Mouse (Mus musculus): ENCODE measurements around the gene Gm2956. TPM values are rescaled to one million over a fixed set of nuclear protein-coding genes. Genes with fewer than 3 reads are reported as not detected.
"Not testable (repeated sequence)": the region's sequence is repeated elsewhere in the genome, so short reads cannot be mapped to it uniquely, and the experiment has no call there.

The Gm2956 gene
- polyA plus RNA-seq (2012; rRNA removed), result 0.04 and 0.09 TPM in 2 replicates

- H3K4me1 ChIP-seq (ENCODE audit: control insufficient read depth, insufficient read depth, insufficient read length); H3K4me3 ChIP-seq (ENCODE audit: extremely low read depth, insufficient read depth, insufficient read length); H3K36me3 ChIP-seq (ENCODE audit: control insufficient read depth, insufficient read depth, low read length); DNase-seq (ENCODE audit: low read depth in 1 of 2, low spot score in 2 of 2); H3K27me3 ChIP-seq (ENCODE audit: control insufficient read depth, insufficient read depth, low read length); H3K27ac ChIP-seq (ENCODE audit: insufficient read depth, low read length): not testable (repeated sequence)
- 2% methylated on average over 17 of the region's 37 CpGs for WGBS
Measured at GRCm38 (mm10) chr14:3332087-3332677, at the start of gene Gm2956. TSS of gene Gm2956 (plus strand) at chr14:3332627.

- not testable (repeated sequence) for H3K4me3 ChIP-seq (ENCODE audit: extremely low read depth, insufficient read depth, insufficient read length); DNase-seq (ENCODE audit: low read depth in 1 of 2, low spot score in 2 of 2); H3K36me3 ChIP-seq (ENCODE audit: control insufficient read depth, insufficient read depth, low read length); H3K27me3 ChIP-seq (ENCODE audit: control insufficient read depth, insufficient read depth, low read length); H3K27ac ChIP-seq (ENCODE audit: insufficient read depth, low read length); H3K4me1 ChIP-seq (ENCODE audit: control insufficient read depth, insufficient read depth, insufficient read length)
- WGBS, result 20% methylated on average over 6 of the region's 8 CpGs
Measured at GRCm38 (mm10) chr14:3333406-3333805, 979 bp downstream of the Gm2956 start.

DNA sequence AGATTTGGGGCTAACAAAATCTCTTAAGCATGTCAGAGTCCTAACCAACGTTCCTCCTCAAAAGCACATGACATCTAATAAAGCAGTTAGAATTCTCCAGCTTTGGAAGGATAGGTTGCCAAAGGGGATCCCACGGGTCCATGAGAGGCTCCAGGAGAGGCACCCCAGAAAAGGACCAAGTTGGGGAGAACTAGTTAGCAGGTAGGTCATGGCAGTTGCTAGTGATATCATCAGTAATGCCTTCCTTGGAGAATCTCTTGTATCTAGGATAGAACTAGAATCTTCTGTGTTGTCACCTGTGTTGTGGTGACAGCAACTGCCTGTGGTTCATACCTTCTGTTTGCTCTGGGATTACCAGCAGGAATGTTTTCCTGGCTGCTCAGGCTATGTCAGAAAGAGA lies 62.4 kb downstream of the Gm2956 start, which contains the start of gene Gm10413:
Gene Gm10413, plus strand, starts transcription at position 301 of the 400 bp plus-strand sequence.
- not testable (repeated sequence) for H3K27me3 ChIP-seq (ENCODE audit: control insufficient read depth, insufficient read depth, low read length); DNase-seq (ENCODE audit: low read depth in 1 of 2, low spot score in 2 of 2); H3K4me1 ChIP-seq (ENCODE audit: control insufficient read depth, insufficient read depth, insufficient read length); H3K27ac ChIP-seq (ENCODE audit: insufficient read depth, low read length); H3K4me3 ChIP-seq (ENCODE audit: extremely low read depth, insufficient read depth, insufficient read length); H3K36me3 ChIP-seq (ENCODE audit: control insufficient read depth, insufficient read depth, low read length)
- no CpG with 5 or more reads among the region's 2 CpGs for WGBS

Other genes with a start within 250 kb of the Gm2956 start
- not detected in 2 replicates for gene Gm10340, start 198.6 kb upstream of the Gm2956 start, polyA plus RNA-seq (2012; rRNA removed)
- gene Gm5795, start 144.4 kb upstream of the Gm2956 start, polyA plus RNA-seq (2012; rRNA removed), result not detected in 2 replicates
- 0.07 TPM in 1 of 2 replicates, not detected in the other for gene D830030K20Rik, start 124.1 kb upstream of the Gm2956 start, polyA plus RNA-seq (2012; rRNA removed)
- gene Gm10413, start 62.5 kb downstream of the Gm2956 start, polyA plus RNA-seq (2012; rRNA removed), result not detected in 2 replicates
- gene Gm10409, start 80.0 kb downstream of the Gm2956 start, polyA plus RNA-seq (2012; rRNA removed), result not detected in 2 replicates
- not detected in 2 replicates for gene Gm3005, start 95.5 kb downstream of the Gm2956 start, polyA plus RNA-seq (2012; rRNA removed)
- not detected in 2 replicates for gene Gm10408, start 116.8 kb downstream of the Gm2956 start, polyA plus RNA-seq (2012; rRNA removed)

All from spleen, adult 2 months (tissue).